Mouse (Mus musculus): Measurements from ENCODE around the gene Soat1. TPM values are rescaled to one million over a fixed set of nuclear protein-coding genes. Genes with fewer than 3 reads are reported as not detected.
"Not testable (repeated sequence)": the region's sequence is repeated elsewhere in the genome, so short reads cannot be mapped to it uniquely, and the experiment has no call there.

Soat1 gene
- total RNA-seq, 2 experiments from 2014 or later: 41.6 to 42.1 TPM

- no peak for DNase-seq (ENCODE audit: low spot score in 2 of 2)
Measured at GRCm38 (mm10) chr1:156432498-156432897, 41.6 kb downstream of the Soat1 start.

GRCm38 (mm10) chr1:156428434-156428833, 45.7 kb downstream of the Soat1 start:
- peak in 1 of 2 experiments; percentile 34 for DNase-seq (ENCODE audit: low spot score in 2 of 2)

GRCm38 (mm10) chr1:156425746-156426145, 48.4 kb downstream of the Soat1 start:
- DNase-seq (ENCODE audit: low spot score in 2 of 2): no peak

GRCm38 (mm10) chr1:156424054-156424453, 50.1 kb downstream of the Soat1 start:
- DNase-seq (ENCODE audit: low spot score in 2 of 2): no peak

- no peak for DNase-seq (ENCODE audit: low spot score in 2 of 2)
Measured at GRCm38 (mm10) chr1:156423493-156423892, 50.6 kb downstream of the Soat1 start.

- DNase-seq (ENCODE audit: low spot score in 2 of 2): no peak
Measured at GRCm38 (mm10) chr1:156422856-156423255, 51.3 kb downstream of the Soat1 start.

GRCm38 (mm10) chr1:156420671-156421297, 53.3 kb downstream of the Soat1 start, which contains the start of gene Axdnd1:
Gene Axdnd1 (minus strand): TSS chr1:156421159.
- DNase-seq (ENCODE audit: low spot score in 2 of 2): peak; percentile 85 to 86

- DNase-seq (ENCODE audit: low spot score in 2 of 2): peak in 1 of 2 experiments; percentile 41
Measured at GRCm38 (mm10) chr1:156418170-156418569, 56.0 kb downstream of the Soat1 start.

- no peak for DNase-seq (ENCODE audit: low spot score in 2 of 2)
Measured at GRCm38 (mm10) chr1:156408521-156408920, 65.6 kb downstream of the Soat1 start.

GRCm38 (mm10) chr1:156408004-156408403, 66.1 kb downstream of the Soat1 start:
- DNase-seq (ENCODE audit: low spot score in 2 of 2): no peak

GRCm38 (mm10) chr1:156403251-156403650, 70.9 kb downstream of the Soat1 start:
- DNase-seq (ENCODE audit: low spot score in 2 of 2): no peak

- DNase-seq (ENCODE audit: low spot score in 2 of 2): no peak
Measured at GRCm38 (mm10) chr1:156402491-156402890, 71.6 kb downstream of the Soat1 start.

GRCm38 (mm10) chr1:156400159-156400558, 74.0 kb downstream of the Soat1 start:
- not testable (repeated sequence) for DNase-seq (ENCODE audit: low spot score in 2 of 2)

GRCm38 (mm10) chr1:156393148-156393547, 81.0 kb downstream of the Soat1 start:
- no peak for DNase-seq (ENCODE audit: low spot score in 2 of 2)

- DNase-seq (ENCODE audit: low spot score in 2 of 2): no peak
Measured at GRCm38 (mm10) chr1:156386880-156387279, 87.3 kb downstream of the Soat1 start.

GRCm38 (mm10) chr1:156386232-156386631, 87.9 kb downstream of the Soat1 start:
- DNase-seq (ENCODE audit: low spot score in 2 of 2): no peak

GRCm38 (mm10) chr1:156381217-156381616, 92.9 kb downstream of the Soat1 start:
- no peak for DNase-seq (ENCODE audit: low spot score in 2 of 2)

Other genes with a start within 250 kb of the Soat1 start
- 1 to 10 TPM; 6.2 to 6.8 TPM for gene Tdrd5, start 170.7 kb downstream of the Soat1 start, total RNA-seq (2021)
- gene Nphs2, start 163.6 kb downstream of the Soat1 start, total RNA-seq (2021): not detected
- gene Gm2000, start 108.3 kb downstream of the Soat1 start, total RNA-seq (2021): 100 to 1,000 TPM; 325 to 333 TPM
- under 1 TPM; 0.88 to 0.91 TPM for gene Axdnd1, start 53.2 kb downstream of the Soat1 start, total RNA-seq (2021)
- 10 to 100 TPM; 44.0 to 49.0 TPM for gene Gm10031, start 49.7 kb upstream of the Soat1 start, total RNA-seq (2021)
- 10 to 100 TPM; 79.8 to 80.3 TPM for gene Abl2, start 84.5 kb upstream of the Soat1 start, total RNA-seq (2021)
- gene Tor3a, start 200.0 kb upstream of the Soat1 start, total RNA-seq (2021): 1 to 10 TPM; 5.3 to 7.4 TPM
- gene Fam20b, start 244.8 kb upstream of the Soat1 start, total RNA-seq (2021): 10 to 100 TPM; 65.4 to 67.0 TPM